Mouse (Mus musculus) thymus, postnatal 36 days (tissue): Measurements from ENCODE around the gene Hrh3.

Experiments used
- DNase-seq, 2 experiments: peaks; one replicate each; pipeline ENCODE4 v3.0.0; 2022; ENCODE audit warnings: mixed read lengths in 2 of 2

Gene Hrh3

DNA sequence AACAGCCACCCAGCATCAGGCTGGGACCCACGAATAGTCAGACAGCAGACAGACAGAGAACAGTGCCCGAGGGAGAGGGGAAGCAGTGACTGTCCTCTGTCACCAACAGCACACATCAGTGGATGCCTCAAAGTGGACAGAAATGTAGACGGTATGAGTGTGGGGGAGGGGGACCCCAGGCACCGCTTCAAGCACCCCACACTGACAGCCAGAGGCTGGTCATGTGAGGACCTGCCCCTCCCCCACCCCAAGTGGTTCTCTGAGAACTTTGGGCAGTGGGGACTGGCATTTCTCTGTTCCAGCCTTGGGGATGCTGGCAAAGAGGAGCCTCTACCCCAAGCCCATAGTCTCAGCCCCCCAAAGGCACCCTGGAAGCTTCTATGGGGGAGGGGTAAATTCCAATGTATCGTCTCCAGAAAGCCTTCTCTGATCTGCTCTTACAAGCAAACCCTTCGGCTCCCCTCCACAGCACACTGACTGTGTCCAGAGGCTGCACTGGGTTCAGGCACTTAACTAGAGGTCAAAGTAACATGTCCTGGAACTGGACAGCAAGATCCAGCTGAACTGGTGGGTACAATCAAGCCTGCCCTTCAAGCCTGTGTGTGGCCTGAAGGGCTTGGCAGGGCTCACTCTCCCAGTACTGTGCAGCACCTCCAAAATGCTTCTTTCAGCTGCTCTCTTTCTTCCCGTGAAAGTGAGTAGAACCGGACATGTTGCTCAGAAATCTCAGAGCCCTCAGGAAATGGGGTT lies 1.3 kb upstream of the Hrh3 start:
- no peak for DNase-seq

- DNase-seq = no peak
Measured at GRCm38 (mm10) chr2:180104659-180105377, 530 bp upstream of the Hrh3 start.

DNA sequence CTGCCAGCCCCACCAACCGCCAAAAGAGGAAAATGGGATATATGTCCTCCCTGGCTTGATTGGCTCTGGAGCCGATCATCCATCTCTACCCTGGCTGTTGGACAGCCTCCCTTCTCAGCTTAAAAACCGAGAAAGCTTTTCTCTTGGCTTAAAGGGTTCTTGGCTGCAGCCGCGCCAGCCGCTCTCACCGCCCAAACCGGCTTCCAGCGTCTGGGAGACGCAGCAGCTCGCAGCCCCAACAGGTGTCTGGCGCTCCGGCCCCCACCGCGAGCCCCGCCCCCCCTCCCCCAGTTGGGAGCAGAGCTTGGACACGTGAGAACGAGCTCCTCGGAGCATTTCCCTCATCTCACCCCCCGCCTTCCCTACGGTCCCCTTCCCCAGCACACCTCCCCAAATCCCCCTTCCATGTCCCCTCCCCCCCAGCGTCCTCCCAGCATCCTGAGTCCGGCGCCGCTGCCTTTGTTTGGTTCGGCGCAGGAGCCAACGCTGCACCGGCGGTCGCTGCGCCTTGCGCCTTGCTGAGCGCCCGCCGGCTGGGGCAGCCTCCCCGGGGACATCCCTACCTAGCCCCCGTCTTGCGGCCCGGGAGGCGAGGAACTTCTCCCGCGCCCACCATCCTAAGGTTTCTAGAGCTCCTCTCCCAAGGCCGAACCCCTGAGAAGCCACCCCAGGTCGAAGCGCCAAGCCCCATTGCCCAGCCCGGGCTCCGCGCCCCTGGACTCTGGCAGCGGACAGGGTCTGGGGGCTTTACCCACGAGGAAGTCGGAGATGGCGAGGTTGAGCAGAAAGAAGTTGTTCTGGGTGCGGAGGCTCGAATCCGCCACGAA lies 924 bp downstream of the Hrh3 start:
- DNase-seq = peak; percentile 12 to 26

- peak; percentile 81 to 88 for DNase-seq
Measured at GRCm38 (mm10) chr2:180099529-180099928, 4.8 kb downstream of the Hrh3 start.

DNA sequence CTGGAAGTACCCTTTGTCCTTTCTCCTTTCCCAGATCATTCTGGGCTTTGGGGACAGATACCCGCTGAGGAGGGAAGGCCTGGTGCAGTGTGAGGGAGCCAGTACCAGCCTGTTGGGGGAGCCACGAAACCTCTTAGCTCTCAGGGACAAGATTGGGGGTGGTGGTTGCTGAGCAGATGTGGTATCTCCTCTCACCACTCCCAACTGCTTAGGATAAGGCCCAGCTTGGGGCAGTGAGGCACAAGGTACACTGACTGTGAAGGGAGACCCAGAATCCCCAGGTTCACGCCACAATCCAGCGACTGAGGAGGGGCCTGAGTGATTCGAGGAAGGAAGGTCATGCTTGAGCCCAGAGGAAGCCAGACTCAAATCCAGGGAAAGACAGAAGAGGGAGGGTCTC lies 6.1 kb downstream of the Hrh3 start:
- peak; percentile 12 to 24 for DNase-seq

- peak; percentile 9 to 26 for DNase-seq
Measured at GRCm38 (mm10) chr2:180097585-180097984, 6.7 kb downstream of the Hrh3 start.

GRCm38 (mm10) chr2:180095711-180096110 lies 8.6 kb downstream of the Hrh3 start:
- DNase-seq = peak; percentile 76 to 88

DNA sequence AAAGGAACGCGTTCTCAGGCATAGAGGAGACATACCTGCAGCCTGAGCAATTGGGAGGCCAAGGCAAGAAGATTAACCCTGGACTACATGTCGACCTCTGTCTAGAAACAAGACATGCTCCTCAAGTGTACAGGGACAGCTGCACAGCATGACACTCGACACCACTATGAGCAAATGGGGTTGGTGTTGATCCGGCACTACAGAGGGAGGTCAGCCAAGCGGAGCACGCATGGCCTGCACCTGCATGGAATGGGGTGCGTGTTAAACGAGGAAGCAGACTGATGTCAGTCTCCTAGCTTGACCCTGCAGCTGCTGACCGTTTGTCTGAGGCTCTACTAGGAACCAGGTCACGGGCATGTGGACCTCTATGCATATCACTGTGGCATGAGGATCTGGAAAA lies 14.0 kb downstream of the Hrh3 start:
- no peak for DNase-seq

- DNase-seq = no peak
Measured at GRCm38 (mm10) chr2:180087472-180087871, 16.8 kb downstream of the Hrh3 start.

DNA sequence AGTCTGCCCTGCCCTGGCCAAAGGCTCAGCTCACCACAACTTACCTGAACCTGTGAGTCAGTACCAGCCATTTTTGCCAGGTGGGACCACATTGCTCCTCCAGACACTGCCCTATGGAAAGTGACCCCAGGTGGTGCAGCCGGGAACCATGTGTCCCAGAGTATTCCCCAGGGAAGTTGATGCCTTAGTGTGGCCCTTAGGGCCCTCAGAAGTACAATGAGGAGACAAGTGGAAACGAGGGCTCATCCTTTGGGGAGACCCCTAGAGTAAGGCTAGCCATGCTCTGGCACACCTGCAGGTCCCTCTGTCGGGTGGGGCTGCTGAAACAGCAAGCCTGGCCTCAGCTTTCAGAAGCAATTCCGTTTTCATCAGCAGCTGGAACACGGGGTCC lies 17.7 kb downstream of the Hrh3 start:
- DNase-seq = no peak

DNA sequence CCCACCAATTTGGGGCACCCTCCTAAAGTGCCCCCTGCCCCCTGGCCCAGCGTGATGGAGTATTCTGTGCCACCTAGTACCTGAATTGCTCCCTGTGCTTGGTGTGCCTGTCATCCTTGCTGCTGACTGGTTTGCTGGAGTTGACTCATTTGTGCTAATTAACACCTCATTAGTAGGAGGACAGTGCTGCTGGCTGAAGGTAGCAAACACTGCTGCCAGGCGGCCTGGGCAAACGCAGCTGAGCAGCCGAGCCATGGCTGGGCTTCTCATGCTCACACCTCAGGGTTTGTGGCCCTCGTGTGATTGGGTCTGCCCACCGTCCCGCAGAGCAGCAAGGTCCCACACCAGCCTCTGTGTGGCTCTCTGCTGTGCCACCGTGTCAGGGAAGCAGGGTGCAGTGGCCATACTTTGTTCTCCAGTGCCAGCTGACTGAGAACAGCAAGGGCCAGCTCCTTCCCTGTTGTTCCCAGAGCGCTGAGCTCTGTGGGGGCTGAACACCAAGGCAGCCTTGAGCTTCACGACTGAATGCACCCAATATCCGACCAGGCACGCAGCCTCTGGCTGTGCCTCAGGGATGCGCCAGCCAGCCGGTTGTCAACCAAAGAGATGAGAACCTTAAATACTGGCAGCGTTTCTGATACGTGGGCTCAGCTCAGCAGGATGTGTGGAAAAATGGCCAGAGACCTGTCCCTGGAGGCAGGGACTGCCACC lies 18.2 kb downstream of the Hrh3 start:
- no peak for DNase-seq

DNA sequence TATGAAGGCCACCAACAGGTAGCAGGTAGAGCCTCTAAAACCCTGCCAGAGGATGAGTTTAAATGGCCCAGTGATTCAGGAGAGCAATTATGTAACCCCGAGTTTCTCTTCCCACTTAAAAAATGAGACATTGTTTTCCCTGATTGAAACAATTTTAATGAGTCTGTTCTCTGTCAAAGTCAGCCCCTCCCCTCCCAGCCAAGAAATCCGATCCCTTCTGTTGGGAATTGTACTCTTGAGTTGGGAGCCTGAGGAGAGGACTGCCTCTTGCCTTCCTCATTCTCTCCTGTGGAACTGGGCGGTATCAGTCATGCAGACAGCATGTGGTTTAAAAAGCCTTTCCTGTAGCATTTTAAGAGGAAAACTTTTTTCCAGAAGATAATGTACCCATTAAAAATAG lies 19.7 kb downstream of the Hrh3 start:
- DNase-seq = no peak

DNA sequence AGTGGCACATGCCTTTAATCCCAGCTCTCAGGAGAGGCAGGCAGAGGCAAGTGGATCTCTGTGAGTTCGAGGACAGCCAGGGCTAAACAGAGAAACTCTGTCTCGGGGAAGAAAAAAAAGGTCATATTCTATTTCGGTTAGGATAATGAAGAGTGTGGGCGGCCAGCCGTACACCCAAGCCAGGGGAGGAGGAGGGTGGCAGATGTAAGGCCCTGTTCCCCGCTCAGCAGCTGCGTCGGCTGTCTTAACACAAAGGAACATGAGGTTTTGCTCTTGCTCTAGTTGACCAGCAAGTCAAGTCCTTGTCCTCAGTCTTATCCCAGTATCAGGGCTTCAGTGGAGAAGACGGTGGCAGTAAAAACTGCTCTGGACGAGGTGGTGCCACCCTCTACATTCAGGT lies 21.2 kb downstream of the Hrh3 start:
- DNase-seq = no peak

DNA sequence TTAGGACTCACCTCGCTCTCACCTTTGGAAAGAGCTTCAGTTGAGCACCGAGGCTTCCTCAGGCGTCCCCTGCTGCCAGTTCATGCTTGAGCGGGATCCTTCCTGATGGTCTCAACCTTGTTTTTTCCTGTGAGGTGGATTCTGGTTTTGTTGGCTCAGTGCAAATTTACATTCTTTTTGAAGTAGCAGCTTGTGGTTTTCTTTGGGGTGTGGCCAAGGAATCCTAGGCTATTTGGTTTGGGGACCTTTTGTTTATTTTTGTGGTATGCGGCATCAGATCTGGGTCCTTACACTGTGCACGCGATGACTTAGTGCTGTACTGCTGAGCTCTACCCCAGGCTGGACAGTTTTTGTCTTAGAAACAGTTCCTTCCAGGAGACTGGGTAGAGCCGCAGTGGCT lies 23.6 kb downstream of the Hrh3 start:
- DNase-seq = no peak

GRCm38 (mm10) chr2:180077622-180078021 lies 26.7 kb downstream of the Hrh3 start:
- DNase-seq = no peak

DNA sequence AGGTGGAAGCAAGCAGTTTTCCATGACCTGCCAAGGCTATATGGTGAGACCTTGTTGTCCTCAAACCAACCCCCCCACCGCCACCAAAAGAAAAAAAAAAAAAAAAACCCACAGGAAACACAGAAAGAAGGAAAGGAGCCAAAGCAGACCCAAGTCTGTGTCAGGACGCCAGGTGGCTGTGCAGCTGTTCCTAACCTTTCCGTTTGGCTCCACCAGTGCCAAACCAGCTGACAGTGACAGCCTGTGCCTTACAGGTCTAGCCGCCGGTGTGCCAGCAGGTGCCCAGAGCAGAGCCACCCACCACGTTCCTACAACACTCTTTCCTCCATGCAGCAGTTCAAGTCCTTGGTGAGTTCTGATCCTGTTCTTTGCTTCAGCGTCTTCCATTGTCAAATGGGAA lies 31.4 kb downstream of the Hrh3 start:
- DNase-seq = peak; percentile 54 to 78

GRCm38 (mm10) chr2:180071671-180072070 lies 32.6 kb downstream of the Hrh3 start:
- no peak for DNase-seq

GRCm38 (mm10) chr2:180070481-180071453 lies 33.5 kb downstream of the Hrh3 start, which contains the start of gene Mtg2:
Gene Mtg2 (plus strand): TSS chr2:180070588.
- DNase-seq = peak; percentile 93

DNA sequence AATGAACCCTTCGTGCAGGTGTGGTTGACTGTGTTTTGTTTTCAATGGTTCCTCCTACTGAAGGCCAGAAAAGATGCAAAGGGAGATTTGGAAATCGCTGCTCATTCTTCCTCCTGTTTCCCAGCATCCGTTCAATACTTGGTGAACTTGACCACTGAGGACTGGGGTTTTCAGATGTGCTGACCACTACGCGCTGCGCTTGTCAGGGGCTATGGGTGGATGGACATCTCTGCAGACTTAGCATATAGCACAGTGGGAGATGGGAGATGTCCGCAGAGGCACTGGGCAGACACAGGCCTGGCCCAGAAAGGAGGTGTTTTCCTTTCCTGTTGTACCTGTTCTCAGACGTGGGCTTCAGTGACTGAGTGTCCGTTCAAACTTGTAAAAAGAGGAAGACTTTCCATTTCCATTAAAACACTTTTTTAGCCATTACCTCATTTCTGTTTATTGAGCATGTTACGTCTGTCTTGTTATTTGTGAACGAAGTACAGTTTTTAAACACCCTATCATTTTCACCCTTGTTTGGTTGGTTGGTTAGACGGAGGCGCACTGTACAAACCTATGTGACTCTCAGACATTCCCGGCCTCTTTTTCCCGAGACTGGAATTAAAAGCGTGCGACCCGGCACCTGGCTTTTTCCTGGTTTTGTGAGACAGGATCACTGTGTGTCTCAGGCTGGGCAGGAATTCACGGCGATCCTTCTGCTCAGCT lies 34.4 kb downstream of the Hrh3 start:
- DNase-seq = no peak

DNA sequence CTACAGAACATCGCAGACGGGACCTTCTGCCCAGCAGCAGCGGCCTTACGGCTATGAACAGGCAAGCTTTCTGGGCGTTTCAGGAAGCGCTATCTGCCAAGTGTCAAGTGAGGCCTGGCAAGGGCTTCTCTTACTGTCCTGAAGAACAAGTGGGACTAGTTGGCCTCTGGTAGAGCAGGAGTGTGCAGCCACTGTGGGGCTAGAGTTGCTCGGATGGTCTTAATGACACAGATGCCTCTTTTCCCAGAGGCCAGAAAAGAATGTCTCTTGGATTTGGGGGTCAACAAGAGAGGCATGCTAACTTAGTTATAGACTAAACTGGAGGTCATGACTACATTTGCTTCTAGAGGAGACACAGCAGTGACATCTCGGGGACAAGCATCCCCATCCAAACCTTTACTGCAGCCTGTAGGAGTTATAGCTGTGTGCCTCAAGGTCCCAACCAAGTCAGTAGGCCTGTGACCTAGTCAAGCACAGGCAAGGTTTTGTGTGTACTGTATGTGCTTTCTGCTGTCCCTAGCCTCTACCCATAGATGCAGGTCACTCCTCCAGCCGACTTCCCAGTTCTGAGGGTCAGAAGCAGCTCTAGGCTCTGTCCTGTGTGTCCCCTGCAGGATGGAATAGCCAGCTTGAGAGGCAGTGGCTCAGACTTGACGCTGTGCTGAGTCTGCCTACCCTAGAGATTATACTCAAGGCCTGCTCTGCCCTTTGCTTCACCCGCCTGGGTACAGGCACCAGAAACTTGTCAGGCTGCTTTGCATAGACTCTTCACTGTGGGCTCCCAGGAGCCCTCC lies 40.8 kb downstream of the Hrh3 start:
- no peak for DNase-seq
